Mouse (Mus musculus) intestine, embryonic 14.5 days (tissue): ENCODE results near the gene Hpse2. TPM values are rescaled to one million over a fixed set of nuclear protein-coding genes. Genes with fewer than 3 reads are reported as not detected.
A peak's percentile ranks its signal among the peaks of the same experiment; 100 is the strongest.

Source experiments
- ATAC-seq: fragments of 200-750 bp; cut with Nextera tagmentation; replicated peaks from 2 replicates; pipeline ENCODE4 v1.8.0; 2017; ENCODE audit warnings: low read depth, moderate number of reproducible peaks, moderate TSS enrichment, moderate library complexity; ENCODE audit not compliant: low FRiP score, low TSS enrichment
- DNase-seq: peaks from one replicate; pipeline ENCODE4 v3.0.0-alpha.2; 2018; ENCODE audit warnings: low spot score
- H3K27ac ChIP-seq: fragments of 300-500 bp; sonication (generic); 2 replicates; pipeline ENCODE4 v1.5.1; 2014; ENCODE audit warnings: low read depth, mild to moderate bottlenecking, control low read depth
- H3K27me3 ChIP-seq: fragments of 300-500 bp; sonication (generic); replicated peaks from 2 replicates; pipeline ENCODE4 v1.6.1; 2014; ENCODE audit warnings: low read length, control low read depth; ENCODE audit not compliant: control insufficient read depth, insufficient read depth
- H3K36me3 ChIP-seq: fragments of 300-500 bp; sonication (generic); 2 replicates; pipeline ENCODE4 v1.6.1; 2014; ENCODE audit warnings: low read length, control low read depth; ENCODE audit not compliant: control insufficient read depth, insufficient read depth
- H3K4me1 ChIP-seq: fragments of 300-500 bp; sonication (generic); replicated peaks from 2 replicates; pipeline ENCODE4 v1.6.1; 2014; ENCODE audit warnings: low read length, control low read depth, mixed read lengths; ENCODE audit not compliant: control insufficient read depth, insufficient read depth
- H3K4me2 ChIP-seq: fragments of 300-500 bp; sonication (generic); 2 replicates; pipeline ENCODE4 v1.6.1; 2014; ENCODE audit warnings: low read length
- H3K4me3 ChIP-seq: fragments of 300-500 bp; sonication (generic); 2 replicates; pipeline ENCODE4 v1.5.1; 2014; ENCODE audit warnings: low read depth, low read length, control low read depth, mixed read lengths
- H3K9ac ChIP-seq: fragments of 300-500 bp; sonication (generic); 2 replicates; pipeline ENCODE4 v1.6.1; 2014; ENCODE audit warnings: mild to moderate bottlenecking, low read length
- H3K9me3 ChIP-seq: fragments of 300-500 bp; sonication (generic); 2 replicates; pipeline ENCODE4 v1.6.1; 2016; ENCODE audit warnings: low read length, control low read depth; ENCODE audit not compliant: control insufficient read depth
- WGBS: fragments of 180-500 bp; shearing (Covaris S2); extraction: QIAGEN DNeasy Blood & Tissue Kit; methylation state at CpG from one replicate; pipeline ENCODE4 v1.1.7; 2014; 5-methylcytosine and 5-hydroxymethylcytosine counted together
- polyA plus RNA-seq: library from polyadenylated mRNA; unstranded; fragments of >200 nt; fragmentation: Nextera tagmentation; extraction: Ambion mirVana; gene quantifications from 2 replicates; pipeline ENCODE4 v1.2.1, GENCODE M21; 2014

Gene Hpse2
- polyA plus RNA-seq, 1 experiment from 2014 or later, result 20.3 TPM

DNA sequence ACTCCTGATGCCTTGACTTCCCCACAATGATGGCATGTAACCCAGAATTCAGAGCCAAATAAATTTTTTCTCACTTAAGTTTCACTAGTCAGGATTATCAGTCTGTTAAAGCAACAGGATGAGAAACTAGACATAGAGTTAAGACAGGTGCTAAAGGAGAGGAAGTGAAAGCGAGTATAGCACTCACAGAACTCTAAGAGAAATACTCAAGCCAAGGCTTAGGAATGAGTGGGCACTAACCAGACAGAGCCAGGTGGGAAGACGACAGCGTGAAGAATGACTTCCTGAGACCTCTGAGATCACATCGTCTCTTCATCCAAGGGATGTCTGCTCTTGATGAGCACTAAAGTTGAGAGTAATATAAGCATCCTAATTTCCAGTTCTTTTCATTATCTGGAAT lies 144.2 kb downstream of the Hpse2 start:
- Histone ChIP-seq H3K4me3 (no peak overlapping the region), H3K4me2 (no peak overlapping the region), H3K27ac (no peak overlapping the region), H3K9me3 (no peaks in the 10 kb centered on the region), H3K4me1 (no peaks in the 10 kb centered on the region), H3K36me3 (no peaks in the 10 kb centered on the region), H3K27me3 (no peaks in the 10 kb centered on the region), H3K9ac (no peak overlapping the region)
- DNase-seq, result no peak
- WGBS, result 54% methylated on average over 4 of the region's 4 CpGs
- no peak for ATAC-seq

DNA sequence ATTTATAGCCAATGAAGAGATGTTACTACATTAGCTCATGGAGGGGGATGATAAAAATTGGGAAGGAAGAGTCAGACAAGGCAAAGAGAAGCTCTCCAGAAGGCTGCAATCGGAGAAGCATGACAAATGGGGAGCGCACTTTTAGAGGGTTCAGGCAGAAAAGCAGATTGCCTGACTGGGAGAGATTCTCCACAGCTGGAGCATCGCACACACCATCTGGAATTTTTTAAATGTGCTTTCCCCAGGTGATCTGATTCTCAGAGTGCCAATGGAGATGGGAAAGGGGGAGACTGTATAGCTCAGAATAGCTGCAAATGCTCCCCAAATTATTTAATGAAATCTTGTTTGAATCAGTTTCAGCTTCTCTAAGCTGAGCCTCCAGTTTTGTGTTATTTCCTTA lies 156.4 kb downstream of the Hpse2 start:
- Histone ChIP-seq H3K9ac (no peak overlapping the region), H3K27me3 (no peaks in the 10 kb centered on the region), H3K4me3 (no peak overlapping the region), H3K9me3 (no peaks in the 10 kb centered on the region), H3K4me2 (no peak overlapping the region), H3K27ac (peak overlapping the region; percentile 18; the same call in 1 of the 2 replicates), H3K36me3 (no peaks in the 10 kb centered on the region), H3K4me1 (peaks cover 11% of the 10 kb centered on the region)
- WGBS, result 46% methylated on average over 3 of the region's 3 CpGs
- DNase-seq (no peak), ATAC-seq (no peak)

DNA sequence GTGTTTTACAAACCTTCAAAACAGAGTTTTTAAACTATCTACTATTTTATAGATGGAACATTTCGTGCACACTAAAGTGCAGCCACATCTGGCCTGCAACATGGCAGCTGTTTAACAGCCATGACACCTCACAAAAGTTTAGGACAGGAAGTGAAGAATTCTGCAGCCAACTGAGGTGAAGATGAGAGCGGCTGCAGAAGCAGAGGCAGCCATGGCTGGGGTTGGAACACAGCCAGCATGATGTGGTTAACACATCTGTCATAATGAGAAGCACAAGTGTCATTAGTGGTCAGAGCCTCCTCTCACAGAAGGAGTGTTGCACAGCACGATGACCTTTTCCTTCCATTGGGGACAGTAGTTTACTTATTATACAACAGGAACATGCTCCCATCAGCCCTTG lies 194.6 kb downstream of the Hpse2 start:
- H3K27ac ChIP-seq, result no peak overlapping the region
- DNase-seq, result no peak
- no peak overlapping the region for H3K4me2 ChIP-seq
- no peak overlapping the region for H3K4me3 ChIP-seq
- H3K9ac ChIP-seq, result no peak overlapping the region
- 0 out of 2 replicates have a peak, but pooled peaks cover 4% of the 10 kb centered on the region for H3K4me1 ChIP-seq
- no peaks in the 10 kb centered on the region for H3K36me3 ChIP-seq
- H3K27me3 ChIP-seq, result no peaks in the 10 kb centered on the region
- 23% methylated on average over 3 of the region's 3 CpGs for WGBS
- no peak for ATAC-seq
- H3K9me3 ChIP-seq, result no peaks in the 10 kb centered on the region

DNA sequence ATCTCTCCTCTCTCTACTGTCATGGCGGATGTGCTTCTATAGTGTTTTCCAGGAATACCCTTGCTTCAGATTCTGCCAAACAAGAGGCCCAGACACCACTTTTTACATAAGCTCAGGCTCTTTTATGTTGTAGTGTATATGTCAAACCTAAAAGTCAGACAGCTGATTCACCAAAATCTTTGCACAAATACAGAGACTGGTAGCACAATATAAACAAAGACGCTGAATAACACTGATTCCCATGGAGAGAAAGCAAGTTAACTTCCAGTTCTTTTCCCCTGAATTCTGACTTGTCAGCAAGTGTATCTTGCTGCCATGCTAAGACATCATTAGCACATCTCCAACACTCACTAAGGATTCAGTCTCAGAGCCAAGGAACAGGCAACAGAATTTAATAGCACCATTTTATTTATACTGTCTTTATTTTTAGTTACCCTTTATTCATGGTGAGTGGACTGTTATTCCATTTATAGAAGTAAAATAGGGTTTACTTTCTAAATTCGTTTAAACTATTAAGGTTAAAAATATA lies 212.7 kb downstream of the Hpse2 start:
- WGBS, result 75% methylated on average over 3 of the region's 3 CpGs
- H3K4me1 ChIP-seq, result no peaks in the 10 kb centered on the region
- H3K4me3 ChIP-seq, result no peak overlapping the region
- no peak overlapping the region for H3K27ac ChIP-seq
- H3K27me3 ChIP-seq, result no peaks in the 10 kb centered on the region
- no peak overlapping the region for H3K9ac ChIP-seq
- no peak overlapping the region for H3K4me2 ChIP-seq
- no peaks in the 10 kb centered on the region for H3K36me3 ChIP-seq
- no peaks in the 10 kb centered on the region for H3K9me3 ChIP-seq
- DNase-seq (no peak), ATAC-seq (no peak)

DNA sequence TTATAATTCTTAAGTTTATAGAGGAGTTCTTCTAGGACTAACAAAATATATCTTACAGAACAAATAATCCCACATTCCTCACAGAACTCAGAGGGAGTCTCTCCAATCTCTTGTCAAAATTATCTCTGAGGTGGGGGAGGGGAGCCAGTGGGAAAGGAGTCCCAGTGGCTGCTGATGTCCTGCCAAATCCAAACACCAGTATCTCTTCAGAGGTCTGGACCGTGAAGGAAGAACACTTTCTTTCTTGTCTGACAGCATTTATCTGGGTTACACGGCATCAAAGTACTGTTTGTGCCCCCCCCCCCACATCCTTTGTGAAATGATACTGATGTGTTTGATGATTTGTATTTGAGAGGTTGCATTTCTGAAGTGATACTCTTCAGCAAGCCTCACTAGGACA lies 213.3 kb downstream of the Hpse2 start:
- no peaks in the 10 kb centered on the region for H3K9me3 ChIP-seq
- 37% methylated on average over 2 of the region's 2 CpGs for WGBS
- DNase-seq (no peak), ATAC-seq (no peak)
- no peak overlapping the region for H3K27ac ChIP-seq
- H3K4me3 ChIP-seq, result no peak overlapping the region
- H3K4me1 ChIP-seq, result no peaks in the 10 kb centered on the region
- no peak overlapping the region for H3K9ac ChIP-seq
- no peak overlapping the region for H3K4me2 ChIP-seq
- no peaks in the 10 kb centered on the region for H3K36me3 ChIP-seq
- no peaks in the 10 kb centered on the region for H3K27me3 ChIP-seq

DNA sequence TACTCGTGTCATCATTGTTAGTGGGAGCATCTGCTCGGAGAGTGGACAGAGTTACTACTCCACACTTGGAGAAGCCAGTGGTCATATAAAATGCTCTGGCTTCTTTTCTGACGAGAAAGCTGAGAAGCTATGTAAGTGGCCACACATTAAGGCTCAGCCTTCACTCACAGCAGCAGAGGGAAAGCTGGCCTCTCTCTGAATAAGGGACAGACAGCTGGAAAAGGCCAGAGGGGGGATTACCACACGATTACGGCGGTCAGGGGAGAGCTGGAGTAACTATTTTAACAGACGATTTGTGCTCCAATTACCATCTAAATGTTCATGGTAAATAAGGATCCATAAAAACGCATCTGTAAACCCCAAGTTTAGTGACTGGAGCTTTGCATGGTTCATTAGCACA lies 232.1 kb downstream of the Hpse2 start:
- no peaks in the 10 kb centered on the region for H3K36me3 ChIP-seq
- DNase-seq (no peak), ATAC-seq (no peak)
- no peak overlapping the region for H3K4me2 ChIP-seq
- peak overlapping the region; percentile 2; the same call in 1 of the 2 replicates for H3K27ac ChIP-seq
- 40% methylated on average over 8 of the region's 8 CpGs for WGBS
- H3K9me3 ChIP-seq, result no peaks in the 10 kb centered on the region
- H3K9ac ChIP-seq, result no peak overlapping the region
- 0 out of 2 replicates have a peak, but pooled peaks cover 4% of the 10 kb centered on the region for H3K4me1 ChIP-seq
- H3K27me3 ChIP-seq, result no peaks in the 10 kb centered on the region
- H3K4me3 ChIP-seq, result no peak overlapping the region

DNA sequence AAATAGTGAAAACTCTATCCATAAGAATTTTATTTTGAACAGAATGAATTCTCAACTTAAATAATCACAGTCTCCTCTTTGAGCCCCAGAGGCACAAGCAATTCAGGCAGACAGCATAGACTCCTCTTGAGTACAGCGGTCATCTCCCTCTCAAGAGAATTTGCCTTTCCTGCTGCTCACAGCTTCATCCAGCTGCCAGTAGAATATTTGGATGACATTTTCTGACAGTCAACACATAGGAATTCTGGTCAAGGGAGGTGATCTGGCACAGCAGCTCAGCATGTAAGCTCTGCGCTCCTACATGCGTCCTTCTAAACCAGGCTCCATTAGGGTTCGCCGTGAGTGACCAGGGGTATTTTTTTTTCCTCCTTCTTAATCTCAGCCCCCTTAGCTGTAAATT lies 232.6 kb downstream of the Hpse2 start:
- no peak overlapping the region for H3K9ac ChIP-seq
- 62% methylated on average over 5 of the region's 5 CpGs for WGBS
- 0 out of 2 replicates have a peak overlapping the region, but pooled peaks have one; percentile 2 for H3K27ac ChIP-seq
- ATAC-seq, result no peak
- no peaks in the 10 kb centered on the region for H3K36me3 ChIP-seq
- DNase-seq, result no peak
- no peak overlapping the region for H3K4me3 ChIP-seq
- no peaks in the 10 kb centered on the region for H3K9me3 ChIP-seq
- H3K27me3 ChIP-seq, result no peaks in the 10 kb centered on the region
- H3K4me2 ChIP-seq, result no peak overlapping the region
- H3K4me1 ChIP-seq, result 0 out of 2 replicates have a peak, but pooled peaks cover 4% of the 10 kb centered on the region

DNA sequence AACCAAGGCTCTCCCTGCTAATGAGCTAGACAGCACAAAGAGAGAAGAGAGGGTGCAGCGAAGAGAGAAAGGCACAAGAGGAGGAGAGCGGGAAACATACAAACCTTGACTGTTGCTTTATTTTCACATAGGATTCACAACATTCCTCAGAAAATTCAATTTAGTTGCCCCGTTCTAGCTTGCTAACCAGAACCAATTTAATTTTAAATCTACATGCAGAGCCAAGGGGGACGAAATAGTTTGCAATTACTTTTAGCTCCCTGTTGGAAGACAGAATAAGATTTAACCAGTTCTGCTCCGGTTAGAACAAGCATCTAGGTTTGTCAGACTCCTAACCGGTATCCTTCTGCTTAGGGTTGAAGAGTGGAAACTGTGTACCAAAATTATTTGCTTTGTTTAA lies 240.3 kb downstream of the Hpse2 start:
- H3K9ac ChIP-seq, result no peak overlapping the region
- H3K36me3 ChIP-seq, result no peaks in the 10 kb centered on the region
- H3K27me3 ChIP-seq, result no peaks in the 10 kb centered on the region
- no peak overlapping the region for H3K27ac ChIP-seq
- 81% methylated on average over 6 of the region's 6 CpGs for WGBS
- DNase-seq, result no peak
- H3K9me3 ChIP-seq, result no peaks in the 10 kb centered on the region
- H3K4me1 ChIP-seq, result 0 out of 2 replicates have a peak, but pooled peaks cover 4% of the 10 kb centered on the region
- H3K4me2 ChIP-seq, result no peak overlapping the region
- H3K4me3 ChIP-seq, result no peak overlapping the region
- ATAC-seq, result no peak

DNA sequence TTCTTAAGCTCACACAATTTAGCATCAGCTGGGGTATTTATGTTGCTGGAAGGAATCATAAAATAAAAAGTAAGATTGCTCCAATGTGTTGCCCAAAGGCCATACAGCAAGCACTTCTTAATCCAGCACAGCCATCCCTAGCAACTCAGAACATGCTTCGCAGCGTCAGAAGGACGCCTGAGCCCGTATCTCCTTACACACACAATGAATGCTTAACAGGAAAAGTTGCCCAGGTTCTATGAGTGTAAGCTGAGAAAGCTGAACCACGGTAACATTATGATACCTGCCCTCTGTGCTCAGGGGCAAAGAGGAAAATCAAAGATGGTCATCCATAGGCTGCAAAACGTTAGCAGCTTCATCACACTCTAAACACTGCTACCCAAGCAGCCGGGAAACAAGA lies 241.3 kb downstream of the Hpse2 start:
- ATAC-seq (no peak), DNase-seq (no peak)
- Histone ChIP-seq H3K27ac (no peak overlapping the region), H3K27me3 (no peaks in the 10 kb centered on the region), H3K9ac (no peak overlapping the region), H3K4me3 (no peak overlapping the region), H3K4me2 (no peak overlapping the region), H3K9me3 (no peaks in the 10 kb centered on the region), H3K36me3 (no peaks in the 10 kb centered on the region), H3K4me1 (0 out of 2 replicates have a peak, but pooled peaks cover 8% of the 10 kb centered on the region)
- WGBS, result 57% methylated on average over 7 of the region's 7 CpGs
